Mouse (Mus musculus) liver, postnatal 0 days (tissue): ENCODE data around the gene Bmyc.
A peak's percentile ranks its signal among the peaks of the same experiment; 100 is the strongest.

Experiments
- CTCF ChIP-seq: sonication (generic); IDR thresholded peaks from 2 replicates; pipeline ENCODE4 v1.5.1; 2016; ENCODE audit warnings: antibody characterized with exemption, low read depth
- EP300 ChIP-seq: IDR thresholded peaks from 2 replicates; pipeline ENCODE4 v1.6.1; 2016; ENCODE audit warnings: antibody characterized with exemption, low read depth, mild to moderate bottlenecking

- TF ChIP-seq CTCF = peak; percentile 82
- no peak for TF ChIP-seq EP300
These were observed 11.9 kb upstream of the Bmyc start for GRCm38 (mm10) chr2:25694605-25695004.
